Mouse (Mus musculus): Measurements from ENCODE around the gene Necap2. TPM values are rescaled to one million over a fixed set of nuclear protein-coding genes. Genes with fewer than 3 reads are reported as not detected.

Gene Necap2
- 102 and 110 TPM in 2 replicates for polyA plus RNA-seq (2015; fragmentation: Nextera tagmentation; extraction: Ambion mirVana)

DNA sequence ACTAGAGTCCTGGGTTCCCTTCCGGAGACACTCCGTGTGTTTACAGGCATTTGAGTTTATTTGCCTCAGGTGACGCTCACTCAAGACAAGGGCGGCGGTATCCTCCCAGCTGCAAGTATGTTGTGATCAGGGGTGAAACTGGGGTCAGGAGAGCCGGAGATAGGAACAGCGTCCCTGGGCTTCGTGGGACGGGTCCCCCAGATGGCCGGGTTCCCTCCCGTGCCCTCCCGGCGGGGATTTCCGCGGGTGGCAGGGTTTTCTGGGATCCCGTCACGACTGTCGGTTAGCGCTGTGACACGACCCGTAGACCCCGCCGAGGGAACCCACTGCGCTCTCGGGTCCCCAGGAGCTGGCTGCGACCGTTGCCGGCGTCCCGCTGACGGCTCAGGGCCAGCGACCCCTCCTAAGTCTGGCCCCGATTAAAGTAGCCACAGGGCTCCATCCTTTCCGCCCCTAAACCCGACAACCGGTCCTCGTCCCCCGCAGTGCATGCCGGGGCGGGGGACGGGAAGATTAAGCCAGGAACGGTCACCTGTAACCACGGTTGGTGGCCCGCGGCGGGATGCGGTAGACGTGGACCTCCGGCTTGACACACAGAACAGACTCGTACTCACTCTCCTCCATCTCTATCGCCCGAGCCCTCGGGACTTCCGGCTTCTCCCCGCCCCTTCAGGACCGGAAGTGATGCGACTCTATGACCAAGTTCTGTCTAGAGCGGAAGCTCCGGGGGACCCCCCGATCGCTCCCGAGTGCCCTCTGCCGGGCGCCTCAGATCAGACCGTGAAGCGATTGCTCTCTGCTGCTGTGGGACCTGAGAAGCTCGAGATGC is at the start of gene Necap2:
Gene Necap2 (minus strand): TSS at position 677 of the 829 bp plus-strand sequence.
- peak; percentile 87 for ATAC-seq (ENCODE audit: borderline replicate concordance, extremely low read depth, low FRiP score, low TSS enrichment)
- peak within 1 kb of the TSS; percentile 91 for H3K9ac ChIP-seq
- H3K9me3 ChIP-seq: no peaks in the 10 kb centered on the region
- no peaks in the 10 kb centered on the region for H3K27me3 ChIP-seq
- peak within 1 kb of the TSS; percentile 99 for H3K4me3 ChIP-seq
- H3K4me1 ChIP-seq: peaks cover 26% of the 10 kb centered on the region
- H3K36me3 ChIP-seq: peaks cover 8% of the 10 kb centered on the region; the same call in 1 of the 2 replicates
- peak within 1 kb of the TSS; percentile 88 for H3K4me2 ChIP-seq
- under 1% methylated on average over 67 of the region's 67 CpGs for WGBS
- peak within 1 kb of the TSS; percentile 71 for H3K27ac ChIP-seq

DNA sequence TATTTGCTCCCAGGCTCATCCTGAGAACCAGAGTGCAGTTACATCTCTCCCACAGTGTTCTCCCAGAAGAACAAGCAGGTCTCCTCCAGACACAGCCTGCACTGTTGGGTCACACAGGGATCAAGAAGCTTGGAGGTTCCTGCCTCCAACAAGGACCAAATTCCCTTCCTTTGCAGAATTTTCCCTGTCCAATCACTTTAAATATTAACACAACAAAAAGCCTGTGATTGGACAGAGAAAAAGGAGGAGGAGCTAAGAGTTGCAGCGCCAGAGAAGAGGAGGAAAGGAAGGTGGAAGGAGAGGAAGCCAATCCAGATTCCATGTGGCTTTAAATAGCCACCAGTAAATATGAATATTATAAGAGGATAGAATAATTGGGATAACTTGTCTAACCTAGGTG is 44.9 kb upstream of the Necap2 start:
- no peak for ATAC-seq (ENCODE audit: borderline replicate concordance, extremely low read depth, low FRiP score, low TSS enrichment)
- H3K4me2 ChIP-seq: no peak overlapping the region
- H3K9ac ChIP-seq: no peak overlapping the region
- no peak overlapping the region for H3K4me3 ChIP-seq
- WGBS: 21% methylated on average over 1 of the region's 1 CpGs
- H3K27ac ChIP-seq: peak overlapping the region; percentile 42; the same call in 1 of the 2 replicates
- no peaks in the 10 kb centered on the region for H3K9me3 ChIP-seq
- peaks cover 9% of the 10 kb centered on the region; the same call in 1 of the 2 replicates for H3K36me3 ChIP-seq
- H3K4me1 ChIP-seq: peaks cover 27% of the 10 kb centered on the region; the same call in 1 of the 2 replicates
- H3K27me3 ChIP-seq: no peaks in the 10 kb centered on the region

DNA sequence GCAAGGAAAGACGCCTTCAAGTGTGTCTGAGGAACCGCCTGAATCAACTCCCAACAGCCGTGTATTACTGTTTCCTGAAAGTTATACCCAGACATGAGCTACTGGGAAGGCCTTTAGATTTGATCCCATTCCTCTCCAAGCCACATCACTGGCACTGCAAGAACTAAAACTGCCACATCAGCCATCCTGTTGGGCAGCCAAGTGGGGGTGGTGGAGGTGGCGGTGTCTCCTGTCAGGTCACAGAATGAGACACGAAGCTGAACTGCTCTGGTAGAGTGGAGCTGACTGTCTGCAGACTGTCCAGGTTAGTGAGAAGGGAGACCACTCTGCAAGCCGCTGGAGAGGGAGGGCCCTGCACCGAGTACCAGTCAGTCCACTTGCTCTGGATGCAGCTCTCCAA is 44.5 kb upstream of the Necap2 start:
- Histone ChIP-seq H3K27ac (peak overlapping the region; percentile 42; the same call in 1 of the 2 replicates), H3K36me3 (peaks cover 14% of the 10 kb centered on the region; the same call in 1 of the 2 replicates), H3K4me2 (no peak overlapping the region), H3K9me3 (no peaks in the 10 kb centered on the region), H3K9ac (no peak overlapping the region), H3K4me1 (peaks cover 27% of the 10 kb centered on the region; the same call in 1 of the 2 replicates), H3K27me3 (no peaks in the 10 kb centered on the region), H3K4me3 (no peak overlapping the region)
- no peak for ATAC-seq (ENCODE audit: borderline replicate concordance, extremely low read depth, low FRiP score, low TSS enrichment)
- WGBS: 60% methylated on average over 7 of the region's 7 CpGs

DNA sequence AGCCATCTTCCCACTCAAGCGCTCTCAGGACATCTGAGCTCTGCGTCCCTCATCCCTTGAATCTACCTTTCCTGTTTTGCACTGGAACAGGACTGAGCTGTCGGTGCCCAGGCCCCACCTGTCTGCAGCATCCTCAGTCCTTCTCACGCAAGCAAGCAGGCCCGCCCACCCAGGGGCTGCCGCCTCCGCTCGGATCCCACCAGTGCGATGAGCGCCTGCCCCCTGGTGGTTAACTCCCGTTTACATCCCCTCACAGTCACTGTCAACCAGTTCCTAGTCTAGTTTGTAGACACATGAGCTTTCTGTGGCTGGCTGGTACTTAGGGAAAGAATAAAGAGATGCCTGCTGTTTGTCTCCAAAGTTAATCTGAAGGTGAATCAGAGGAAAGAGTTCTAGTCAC is 42.5 kb upstream of the Necap2 start:
- Histone ChIP-seq H3K4me3 (no peak overlapping the region), H3K9ac (no peak overlapping the region), H3K4me1 (peaks cover 23% of the 10 kb centered on the region; the same call in 1 of the 2 replicates), H3K36me3 (peaks cover 28% of the 10 kb centered on the region), H3K27me3 (no peaks in the 10 kb centered on the region), H3K4me2 (no peak overlapping the region), H3K9me3 (no peaks in the 10 kb centered on the region), H3K27ac (no peak overlapping the region)
- 23% methylated on average over 11 of the region's 11 CpGs for WGBS
- peak; percentile 46; the same call in 1 of the 2 replicates for ATAC-seq (ENCODE audit: borderline replicate concordance, extremely low read depth, low FRiP score, low TSS enrichment)

DNA sequence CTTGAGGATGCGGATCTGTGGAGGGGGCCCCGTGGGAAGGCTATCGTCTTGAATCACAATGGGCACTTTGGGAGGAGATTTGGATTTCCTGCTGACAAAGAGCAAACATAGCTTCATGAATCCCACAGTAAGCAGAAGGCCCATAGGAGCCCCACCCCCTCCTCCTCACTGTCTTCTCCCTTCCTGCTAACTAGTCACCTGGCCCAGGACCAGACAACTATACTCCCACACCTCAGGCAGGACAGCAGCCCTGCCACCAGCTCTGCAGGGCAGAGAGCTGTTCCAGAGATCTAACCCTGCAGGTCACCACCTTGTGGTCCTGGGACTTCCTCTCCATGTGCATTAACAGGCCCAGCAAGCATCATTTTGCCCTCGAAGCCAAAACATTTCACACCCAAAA is 40.5 kb upstream of the Necap2 start:
- H3K4me2 ChIP-seq: no peak overlapping the region
- ATAC-seq (ENCODE audit: borderline replicate concordance, extremely low read depth, low FRiP score, low TSS enrichment): no peak
- no peaks in the 10 kb centered on the region for H3K27me3 ChIP-seq
- peaks cover 44% of the 10 kb centered on the region for H3K36me3 ChIP-seq
- no peak overlapping the region for H3K27ac ChIP-seq
- H3K4me1 ChIP-seq: peaks cover 35% of the 10 kb centered on the region
- 56% methylated on average over 4 of the region's 4 CpGs for WGBS
- no peak overlapping the region for H3K4me3 ChIP-seq
- H3K9ac ChIP-seq: no peak overlapping the region
- no peaks in the 10 kb centered on the region for H3K9me3 ChIP-seq

DNA sequence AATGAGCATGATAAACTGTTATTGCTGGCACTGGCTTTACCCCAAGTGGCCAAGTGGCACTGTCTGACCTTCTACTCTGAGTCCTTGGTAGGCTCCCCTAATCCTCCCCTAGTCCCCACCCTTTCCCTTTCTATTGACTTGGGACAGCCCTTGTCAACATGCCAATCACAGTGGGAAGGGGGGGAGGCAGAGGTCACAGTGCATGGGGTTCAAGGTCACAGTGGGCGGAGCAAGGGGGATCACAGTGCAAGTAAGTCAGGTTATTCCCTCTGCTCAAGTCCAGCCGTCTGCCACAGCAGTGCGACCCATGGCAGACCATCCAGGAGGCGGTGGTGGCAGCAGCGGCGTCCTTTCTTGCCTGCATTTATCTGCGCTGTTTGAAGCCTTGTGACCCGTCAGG is 37.2 kb upstream of the Necap2 start:
- H3K27me3 ChIP-seq: no peaks in the 10 kb centered on the region
- no peaks in the 10 kb centered on the region for H3K9me3 ChIP-seq
- no peak for ATAC-seq (ENCODE audit: borderline replicate concordance, extremely low read depth, low FRiP score, low TSS enrichment)
- H3K27ac ChIP-seq: peak overlapping the region; percentile 38; the same call in 1 of the 2 replicates
- H3K4me3 ChIP-seq: no peak overlapping the region
- H3K4me1 ChIP-seq: peaks cover 26% of the 10 kb centered on the region
- H3K4me2 ChIP-seq: no peak overlapping the region
- H3K9ac ChIP-seq: no peak overlapping the region
- whole genome bisulfite sequencing: 83% methylated on average over 8 of the region's 8 CpGs
- peaks cover 75% of the 10 kb centered on the region for H3K36me3 ChIP-seq

DNA sequence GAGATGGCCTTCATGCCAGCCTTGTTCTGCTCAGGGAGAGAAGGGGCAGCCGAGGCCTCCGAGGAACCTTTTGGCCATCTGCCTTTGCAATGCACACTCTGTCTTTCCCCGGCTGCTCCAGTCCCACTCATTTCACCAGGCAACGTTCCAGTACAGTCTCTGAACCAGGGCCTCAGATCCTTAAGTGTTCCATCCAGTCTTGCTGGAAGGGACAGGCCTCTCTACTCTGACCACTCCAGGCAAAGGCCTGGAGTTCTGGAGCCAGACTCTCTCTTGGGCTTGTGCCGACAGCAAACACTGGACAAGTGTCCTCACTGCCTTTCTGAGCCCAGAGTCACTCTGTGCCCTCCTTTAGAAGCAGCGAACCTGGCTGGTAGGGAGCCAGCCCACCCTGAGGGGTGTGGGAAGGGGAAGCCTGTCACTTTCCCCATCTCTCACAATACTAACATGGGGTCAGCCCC is 36.4 kb upstream of the Necap2 start:
- Histone ChIP-seq H3K4me3 (no peak overlapping the region), H3K27me3 (no peaks in the 10 kb centered on the region), H3K36me3 (peaks cover 79% of the 10 kb centered on the region), H3K4me2 (no peak overlapping the region), H3K4me1 (peaks cover 26% of the 10 kb centered on the region), H3K27ac (peak overlapping the region; percentile 88), H3K9me3 (no peaks in the 10 kb centered on the region), H3K9ac (no peak overlapping the region)
- ATAC-seq (ENCODE audit: borderline replicate concordance, extremely low read depth, low FRiP score, low TSS enrichment): 0 out of 2 replicates have a peak, but pooled peaks have one; percentile 3
- WGBS: 55% methylated on average over 6 of the region's 6 CpGs

GRCm38 (mm10) chr4:141113831-141114230 is 35.7 kb upstream of the Necap2 start:
- H3K4me2 ChIP-seq: no peak overlapping the region
- peak overlapping the region; percentile 88 for H3K27ac ChIP-seq
- peak; percentile 67; the same call in 1 of the 2 replicates for ATAC-seq (ENCODE audit: borderline replicate concordance, extremely low read depth, low FRiP score, low TSS enrichment)
- H3K36me3 ChIP-seq: peaks cover 79% of the 10 kb centered on the region
- WGBS: 50% methylated on average over 7 of the region's 7 CpGs
- H3K4me1 ChIP-seq: peaks cover 27% of the 10 kb centered on the region
- H3K9me3 ChIP-seq: no peaks in the 10 kb centered on the region
- H3K27me3 ChIP-seq: no peaks in the 10 kb centered on the region
- H3K9ac ChIP-seq: no peak overlapping the region
- H3K4me3 ChIP-seq: no peak overlapping the region

DNA sequence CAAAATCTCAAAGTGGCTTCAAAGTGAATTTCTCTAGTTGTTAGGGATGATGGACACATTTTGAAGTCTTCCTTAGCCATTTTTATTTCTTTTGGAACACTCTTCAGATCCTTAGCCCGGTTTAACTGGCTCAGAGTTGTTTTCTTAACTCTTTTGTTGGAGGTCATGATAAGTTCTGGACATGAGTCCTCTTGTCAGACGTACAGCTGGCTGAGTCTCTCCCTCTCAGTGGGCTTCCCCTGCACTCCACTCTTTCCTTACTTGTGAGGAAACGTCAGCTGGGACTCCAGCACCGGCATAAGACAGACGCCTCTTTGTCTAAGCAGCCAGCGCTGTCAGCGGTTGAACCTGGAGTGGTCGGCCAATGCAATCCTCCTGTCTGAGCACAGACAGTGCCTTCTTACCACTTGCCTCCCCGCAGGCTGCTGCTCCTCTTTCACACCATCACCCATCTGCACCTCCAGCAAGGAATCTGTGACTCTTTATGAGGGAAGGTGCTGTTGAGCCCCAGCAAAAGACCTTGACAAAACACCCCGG is 30.1 kb upstream of the Necap2 start:
- peaks cover 32% of the 10 kb centered on the region for H3K36me3 ChIP-seq
- no peak overlapping the region for H3K4me2 ChIP-seq
- H3K9me3 ChIP-seq: no peaks in the 10 kb centered on the region
- peaks cover 9% of the 10 kb centered on the region for H3K4me1 ChIP-seq
- no peaks in the 10 kb centered on the region for H3K27me3 ChIP-seq
- peak overlapping the region; percentile 48 for H3K27ac ChIP-seq
- 11% methylated on average over 10 of the region's 10 CpGs for WGBS
- ATAC-seq (ENCODE audit: borderline replicate concordance, extremely low read depth, low FRiP score, low TSS enrichment): no peak
- H3K4me3 ChIP-seq: no peak overlapping the region
- no peak overlapping the region for H3K9ac ChIP-seq

- Histone ChIP-seq H3K4me1 (peaks cover 6% of the 10 kb centered on the region), H3K9ac (no peak overlapping the region), H3K27ac (no peak overlapping the region), H3K27me3 (no peaks in the 10 kb centered on the region), H3K4me2 (no peak overlapping the region), H3K36me3 (peaks cover 16% of the 10 kb centered on the region), H3K9me3 (no peaks in the 10 kb centered on the region), H3K4me3 (no peak overlapping the region)
- 74% methylated on average over 16 of the region's 16 CpGs for WGBS
- no peak for ATAC-seq (ENCODE audit: borderline replicate concordance, extremely low read depth, low FRiP score, low TSS enrichment)
Observed at GRCm38 (mm10) chr4:141106526-141107183, 28.5 kb upstream of the Necap2 start.

DNA sequence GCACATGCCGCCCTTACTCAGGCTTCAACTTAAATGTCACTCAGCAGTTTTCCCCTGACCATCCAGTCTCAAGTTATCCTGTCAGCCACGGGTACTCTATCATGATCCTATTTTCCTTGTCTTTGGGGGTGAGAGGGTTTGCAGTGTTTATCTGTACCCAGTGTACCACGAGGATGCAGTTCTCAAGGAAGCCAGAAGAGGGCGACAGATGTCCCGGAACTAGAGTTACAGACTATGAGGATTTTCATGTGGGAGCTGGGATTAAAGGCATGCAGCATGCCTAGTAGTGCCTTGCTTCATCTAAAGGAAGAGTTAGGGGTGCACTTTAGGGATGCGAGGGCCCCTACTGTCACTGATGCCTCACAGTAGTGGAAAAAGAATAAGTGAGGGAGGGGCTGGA is 23.7 kb upstream of the Necap2 start:
- 65% methylated on average over 6 of the region's 6 CpGs for WGBS
- no peak overlapping the region for H3K9ac ChIP-seq
- no peak for ATAC-seq (ENCODE audit: borderline replicate concordance, extremely low read depth, low FRiP score, low TSS enrichment)
- no peaks in the 10 kb centered on the region for H3K27me3 ChIP-seq
- no peak overlapping the region for H3K27ac ChIP-seq
- H3K4me1 ChIP-seq: no peaks in the 10 kb centered on the region
- no peaks in the 10 kb centered on the region for H3K36me3 ChIP-seq
- no peak overlapping the region for H3K4me3 ChIP-seq
- no peak overlapping the region for H3K4me2 ChIP-seq
- H3K9me3 ChIP-seq: no peaks in the 10 kb centered on the region
